Mouse (Mus musculus) E14TG2a.4 (cell line): Measurements from ENCODE around the gene Cep85l.

ENCODE experiments used
- H3K27me3 ChIP-seq: 2 replicates; pipeline ENCODE4 v1.6.1; 2014; ENCODE audit warnings: low read length, control low read depth; ENCODE audit not compliant: insufficient read depth
- H3K36me3 ChIP-seq: 2 replicates; pipeline ENCODE4 v1.6.1; 2014; ENCODE audit warnings: low read length, control low read depth; ENCODE audit not compliant: insufficient read depth
- H3K4me1 ChIP-seq: replicated peaks from 2 replicates; pipeline ENCODE4 v1.6.1; 2014; ENCODE audit warnings: low read depth, low read length, control low read depth
- H3K4me3 ChIP-seq: replicated peaks from 2 replicates; pipeline ENCODE4 v1.5.1; 2014; ENCODE audit warnings: mild to moderate bottlenecking, low read length
- H3K9me3 ChIP-seq: 2 replicates; pipeline ENCODE4 v1.6.1; 2014; ENCODE audit warnings: low read length, control low read depth
- CTCF ChIP-seq: conservative IDR thresholded peaks from 2 replicates; pipeline ENCODE4 v1.5.1; 2014; ENCODE audit warnings: low read length
- NANOG ChIP-seq: IDR thresholded peaks from 2 replicates; pipeline ENCODE4 v1.6.1; 2014; ENCODE audit warnings: borderline replicate concordance, low read length, mixed read lengths
- POU5F1 ChIP-seq: IDR thresholded peaks from 2 replicates; pipeline ENCODE4 v1.6.1; 2014; ENCODE audit warnings: low read length, borderline replicate concordance

Gene Cep85l

GRCm38 (mm10) chr10:53230809-53231208 lies 148.9 kb downstream of the Cep85l start:
- Histone ChIP-seq H3K27me3 (no peaks in the 10 kb centered on the region), H3K4me3 (no peak overlapping the region), H3K4me1 (peaks cover 6% of the 10 kb centered on the region), H3K36me3 (no peaks in the 10 kb centered on the region), H3K9me3 (peaks cover 11% of the 10 kb centered on the region)
- TF ChIP-seq CTCF (no peak), POU5F1 (peak; percentile 74; the same call in 1 of the 2 replicates)

GRCm38 (mm10) chr10:53229190-53229589 lies 150.6 kb downstream of the Cep85l start:
- H3K27me3 ChIP-seq: no peaks in the 10 kb centered on the region
- peaks cover 6% of the 10 kb centered on the region for H3K4me1 ChIP-seq
- H3K36me3 ChIP-seq: no peaks in the 10 kb centered on the region
- no peak overlapping the region for H3K4me3 ChIP-seq
- no peaks in the 10 kb centered on the region for H3K9me3 ChIP-seq
- TF ChIP-seq NANOG (no peak), POU5F1 (no peak), CTCF (no peak)
